Mouse (Mus musculus) bone marrow macrophage, adult 2 months (primary cell): ENCODE results near the gene Atp10a. TPM values are rescaled to one million over a fixed set of nuclear protein-coding genes. Genes with fewer than 3 reads are reported as not detected.
"Not testable (repeated sequence)": the region's sequence is repeated elsewhere in the genome, so short reads cannot be mapped to it uniquely, and the experiment has no call there.

Experiments used
- H3K27ac ChIP-seq: 2 replicates; pipeline ENCODE4 v1.5.1; 2012; ENCODE audit warnings: low read depth, low read length; ENCODE audit not compliant: insufficient read depth
- H3K4me1 ChIP-seq: 2 replicates; pipeline ENCODE4 v1.6.1; 2012; ENCODE audit warnings: low read length; ENCODE audit not compliant: control insufficient read depth, insufficient read depth
- H3K4me3 ChIP-seq: 2 replicates; pipeline ENCODE4 v1.5.1; 2012; ENCODE audit warnings: mild to moderate bottlenecking, low read length, moderate library complexity; ENCODE audit not compliant: insufficient read depth
- CTCF ChIP-seq: IDR thresholded peaks from 2 replicates; pipeline ENCODE4 v1.5.1; 2012; ENCODE audit warnings: low read depth, mild to moderate bottlenecking, low read length, moderate library complexity
- POLR2A ChIP-seq: IDR thresholded peaks from 2 replicates; pipeline ENCODE4 v1.6.1; 2012; ENCODE audit warnings: mild to moderate bottlenecking, low read depth, low read length, borderline replicate concordance
- polyA plus RNA-seq: library from polyadenylated mRNA; stranded (reverse); fragments of >200 nt; gene quantifications from 2 replicates; pipeline ENCODE4 v1.2.4, GENCODE M21; 2012; ENCODE audit not compliant: missing spikeins, insufficient read depth, insufficient read length

Gene Atp10a
- polyA plus RNA-seq, 1 experiment: 3.0 TPM

GRCm38 (mm10) chr7:58779146-58779545 is 123.2 kb downstream of the Atp10a start:
- Histone ChIP-seq H3K4me1 (no peaks in the 10 kb centered on the region), H3K4me3 (no peak overlapping the region), H3K27ac (no peak overlapping the region)
- TF ChIP-seq POLR2A: no peak
- TF ChIP-seq CTCF: no peak

GRCm38 (mm10) chr7:58786986-58787385 is 131.0 kb downstream of the Atp10a start:
- Histone ChIP-seq H3K4me1 (no peaks in the 10 kb centered on the region), H3K27ac (no peak overlapping the region), H3K4me3 (no peak overlapping the region)
- TF ChIP-seq POLR2A (no peak), CTCF (no peak)

GRCm38 (mm10) chr7:58787585-58787984 is 131.6 kb downstream of the Atp10a start:
- Histone ChIP-seq H3K27ac (no peak overlapping the region), H3K4me3 (no peak overlapping the region), H3K4me1 (no peaks in the 10 kb centered on the region)
- TF ChIP-seq CTCF: no peak
- TF ChIP-seq POLR2A: no peak

GRCm38 (mm10) chr7:58788424-58789261 is 132.7 kb downstream of the Atp10a start:
- no peaks in the 10 kb centered on the region for H3K4me1 ChIP-seq
- H3K4me3 ChIP-seq: no peak overlapping the region
- no peak overlapping the region for H3K27ac ChIP-seq
- no peak for TF ChIP-seq POLR2A
- no peak for TF ChIP-seq CTCF

DNA sequence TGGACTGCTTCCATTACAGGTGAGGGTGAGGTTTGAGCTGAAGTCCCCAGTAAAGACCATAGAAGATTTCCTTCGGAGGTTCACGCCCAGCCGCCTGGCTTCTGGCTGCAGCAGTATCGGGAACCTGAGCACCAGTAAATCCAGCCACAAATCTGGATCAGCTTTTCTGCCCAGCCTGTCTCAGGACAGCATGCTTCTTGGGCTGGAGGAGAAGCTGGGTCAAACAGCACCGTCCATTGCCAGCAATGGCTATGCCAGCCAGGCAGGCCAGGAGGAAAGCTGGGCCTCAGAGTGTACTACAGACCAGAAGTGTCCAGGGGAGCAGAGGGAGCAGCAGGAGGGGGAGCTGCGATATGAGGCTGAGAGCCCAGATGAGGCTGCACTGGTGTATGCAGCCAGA is 141.3 kb downstream of the Atp10a start:
- TF ChIP-seq CTCF (no peak), POLR2A (no peak)
- no peak overlapping the region for H3K4me3 ChIP-seq

DNA sequence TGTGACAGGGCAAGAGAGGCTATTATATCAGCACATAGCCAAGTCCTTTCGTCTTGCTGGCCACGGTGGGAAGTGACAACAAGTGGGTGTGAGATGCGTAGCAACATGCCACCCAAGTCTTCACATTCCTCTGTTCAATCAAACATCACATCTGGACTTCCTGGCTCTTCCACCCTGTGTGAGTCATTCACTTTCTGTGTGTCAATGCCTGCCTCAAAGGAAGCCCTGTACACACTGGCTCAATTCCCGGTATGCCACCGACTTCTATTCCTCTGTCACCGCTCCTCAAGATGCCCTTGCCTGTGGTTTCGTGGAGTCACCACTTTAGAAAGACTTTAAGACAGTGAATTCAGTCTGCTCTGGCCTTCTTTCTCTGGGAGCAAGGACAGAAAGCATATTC is 144.9 kb downstream of the Atp10a start:
- TF ChIP-seq POLR2A (no peak), CTCF (no peak)
- Histone ChIP-seq H3K4me1 (no peaks in the 10 kb centered on the region), H3K27ac (no peak overlapping the region)

More for the DNA sequence above, 141.3 kb downstream of the Atp10a start:
- Histone ChIP-seq H3K4me1 (no peaks in the 10 kb centered on the region), H3K27ac (no peak overlapping the region)

DNA sequence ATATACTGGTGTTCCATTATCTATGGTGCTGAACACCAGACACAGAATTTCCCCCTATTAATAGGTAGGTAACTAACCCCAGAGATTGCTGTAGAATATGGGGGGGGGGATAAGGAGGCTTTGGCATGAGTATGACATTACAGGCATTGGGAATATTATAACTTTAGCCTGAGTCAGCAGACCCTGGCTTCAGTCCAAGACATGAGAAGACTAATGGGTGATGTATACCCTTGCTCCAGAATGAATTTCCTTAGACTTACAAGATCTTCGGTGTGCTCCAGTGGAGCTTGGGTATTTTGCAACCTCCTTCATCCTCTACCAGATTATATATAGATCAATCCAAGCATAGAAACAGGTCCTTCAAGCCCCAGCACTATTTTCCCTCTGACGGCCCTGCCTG is 145.8 kb downstream of the Atp10a start:
- no peak for TF ChIP-seq CTCF
- TF ChIP-seq POLR2A: no peak
- no peak overlapping the region for H3K27ac ChIP-seq
- H3K4me1 ChIP-seq: no peaks in the 10 kb centered on the region
- H3K4me3 ChIP-seq: no peak overlapping the region

More for the DNA sequence above, 144.9 kb downstream of the Atp10a start:
- no peak overlapping the region for H3K4me3 ChIP-seq

DNA sequence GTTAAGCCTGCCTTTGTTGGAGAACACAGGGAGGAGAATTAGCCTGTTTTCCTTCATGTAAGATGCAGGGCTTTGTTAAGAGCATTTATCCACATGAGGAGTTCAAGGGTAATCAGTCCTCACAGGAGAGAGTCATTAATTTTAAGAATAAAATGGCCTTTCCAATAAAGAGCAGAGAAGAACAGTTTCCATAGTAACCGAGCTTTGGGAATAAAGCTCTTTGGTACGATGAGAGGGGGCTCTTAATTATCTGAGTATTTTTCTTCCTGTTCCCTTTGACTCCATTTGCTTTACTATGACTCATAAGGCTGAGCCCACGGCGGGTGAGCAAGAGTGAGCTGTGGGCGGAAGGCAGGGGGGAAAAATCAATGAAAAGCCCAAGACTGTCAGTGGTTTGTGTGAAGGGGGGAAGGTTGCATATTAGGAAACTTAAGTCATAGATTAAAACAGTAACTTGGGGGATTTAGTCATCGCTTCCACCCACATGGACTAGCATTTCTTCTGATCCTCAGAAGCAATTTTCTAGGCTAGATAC is 166.2 kb downstream of the Atp10a start:
- H3K4me3 ChIP-seq: no peak overlapping the region
- TF ChIP-seq POLR2A: no peak
- peaks cover 10% of the 10 kb centered on the region; the same call in 1 of the 2 replicates for H3K4me1 ChIP-seq
- H3K27ac ChIP-seq: no peak overlapping the region

GRCm38 (mm10) chr7:58824686-58825085 is 168.7 kb downstream of the Atp10a start:
- Histone ChIP-seq H3K4me1 (peaks cover 16% of the 10 kb centered on the region), H3K27ac (no peak overlapping the region), H3K4me3 (no peak overlapping the region)
- TF ChIP-seq POLR2A: no peak
- no peak for TF ChIP-seq CTCF

DNA sequence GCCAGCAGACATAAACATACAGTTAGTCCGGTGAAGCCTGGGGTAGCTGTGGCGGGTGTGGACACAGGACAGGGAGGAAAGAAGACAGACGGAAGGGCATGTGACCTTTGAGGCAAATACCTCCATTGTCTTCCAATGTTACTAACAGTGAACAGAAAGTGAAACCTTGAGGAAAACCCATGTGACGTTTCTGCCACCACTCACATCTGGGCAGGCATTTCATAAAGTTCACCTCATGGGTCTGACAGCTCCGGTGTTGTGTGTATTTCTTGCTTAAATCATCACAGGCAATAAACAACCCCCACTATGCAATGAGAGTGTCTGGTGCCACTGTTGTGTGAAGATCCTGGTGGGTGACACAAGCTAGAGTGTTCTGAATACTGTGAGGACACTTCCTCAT is 173.1 kb downstream of the Atp10a start:
- TF ChIP-seq CTCF: no peak
- TF ChIP-seq POLR2A: no peak
- Histone ChIP-seq H3K4me1 (peaks cover 14% of the 10 kb centered on the region), H3K27ac (no peak overlapping the region), H3K4me3 (no peak overlapping the region)

- not testable (repeated sequence) for H3K4me3 ChIP-seq, H3K27ac ChIP-seq, H3K4me1 ChIP-seq
These were observed 181.1 kb downstream of the Atp10a start for GRCm38 (mm10) chr7:58836855-58837606.
